Mouse (Mus musculus): ENCODE data around the gene Elf1.
"Not testable (repeated sequence)": the region's sequence is repeated elsewhere in the genome, so short reads cannot be mapped to it uniquely, and the experiment has no call there.

The Elf1 gene

GRCm38 (mm10) chr14:79480624-79481338 lies at the start of gene Elf1:
Gene Elf1, plus strand, starts transcription at chr14:79481194.
- DNase-seq (ENCODE audit: low read depth, low spot score): peak; percentile 94

- no peak for DNase-seq (ENCODE audit: low read depth, low spot score)
Observed at GRCm38 (mm10) chr14:79434068-79434467, 46.9 kb upstream of the Elf1 start.

- DNase-seq (ENCODE audit: low read depth, low spot score): no peak
Observed at GRCm38 (mm10) chr14:79440655-79441054, 40.3 kb upstream of the Elf1 start.

GRCm38 (mm10) chr14:79441441-79441840 lies 39.6 kb upstream of the Elf1 start:
- DNase-seq (ENCODE audit: low read depth, low spot score): no peak

DNA sequence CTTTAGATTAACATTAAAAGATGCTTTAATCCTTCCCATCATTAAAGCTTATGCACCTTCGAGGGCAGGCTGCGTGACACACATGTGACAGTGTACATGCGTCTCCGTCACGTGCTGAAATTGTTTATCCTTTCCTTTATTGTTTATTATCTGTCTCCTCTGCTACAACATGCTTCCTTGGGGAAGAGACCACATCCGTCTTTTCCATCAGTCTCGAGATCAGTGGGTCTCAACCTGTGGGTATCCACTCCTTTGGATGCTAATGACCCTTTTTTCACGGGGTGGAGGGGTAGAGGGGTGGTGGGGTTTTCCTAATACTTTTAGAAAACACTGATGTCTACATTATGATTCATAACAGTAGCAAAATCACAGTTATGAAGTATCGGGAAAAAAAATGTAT lies 36.4 kb upstream of the Elf1 start:
- no peak for DNase-seq (ENCODE audit: low read depth, low spot score)

DNA sequence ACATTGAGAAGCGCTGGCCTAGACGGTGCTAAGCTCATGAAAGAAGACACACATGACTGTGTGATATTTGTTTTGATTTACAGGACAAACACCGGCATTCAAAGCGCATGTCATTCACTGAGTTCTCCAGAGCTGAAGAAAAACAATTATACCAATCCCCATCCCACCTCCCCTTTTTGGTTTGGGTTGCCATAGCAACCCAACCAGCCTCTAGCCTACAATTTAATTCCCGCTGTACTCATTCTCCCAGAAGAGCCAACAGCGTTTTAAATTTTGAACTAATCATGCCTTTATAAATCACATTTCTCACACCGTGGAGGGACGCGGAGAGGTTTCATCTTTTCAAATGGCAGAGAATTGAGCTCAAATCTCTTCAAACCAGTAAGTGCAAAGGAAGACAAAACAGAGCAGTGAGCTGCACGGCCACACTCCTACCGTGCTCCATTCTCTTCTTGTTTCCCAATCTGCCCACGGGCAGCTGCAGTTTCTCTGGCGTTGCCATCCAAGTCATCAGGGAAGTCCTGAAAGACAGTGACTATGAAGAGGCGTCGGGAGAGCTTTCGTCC lies 35.9 kb upstream of the Elf1 start:
- peak; percentile 63 for DNase-seq (ENCODE audit: low read depth, low spot score)

GRCm38 (mm10) chr14:79451681-79452590 lies 29.1 kb upstream of the Elf1 start, which contains the start of gene Kbtbd6:
Gene Kbtbd6, plus strand, starts transcription at chr14:79451835.
- DNase-seq (ENCODE audit: low read depth, low spot score): peak; percentile 95

GRCm38 (mm10) chr14:79452591-79452934 lies 28.4 kb upstream of the Elf1 start:
- not testable (repeated sequence) for DNase-seq (ENCODE audit: low read depth, low spot score)

DNA sequence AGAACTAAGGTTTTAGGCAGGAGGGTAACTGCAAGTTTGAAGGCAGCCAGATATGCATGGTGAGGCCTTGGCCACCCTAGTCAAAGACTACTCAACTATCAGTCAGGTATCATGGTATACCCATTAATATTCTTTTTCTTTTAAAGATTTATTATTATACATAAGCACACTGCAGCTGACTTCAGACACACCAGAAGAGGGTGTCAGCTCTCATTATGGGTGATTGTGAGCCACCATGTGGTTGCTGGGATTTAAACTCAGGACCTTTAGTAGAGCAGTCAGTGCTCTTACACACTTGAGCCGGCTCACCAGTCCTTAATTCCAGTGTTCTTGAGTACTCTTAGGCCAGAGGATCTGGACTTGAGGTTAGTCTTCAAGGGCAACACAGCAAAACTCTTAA lies 20.6 kb upstream of the Elf1 start:
- no peak for DNase-seq (ENCODE audit: low read depth, low spot score)

GRCm38 (mm10) chr14:79460988-79461387 lies 20.0 kb upstream of the Elf1 start:
- DNase-seq (ENCODE audit: low read depth, low spot score): no peak

DNA sequence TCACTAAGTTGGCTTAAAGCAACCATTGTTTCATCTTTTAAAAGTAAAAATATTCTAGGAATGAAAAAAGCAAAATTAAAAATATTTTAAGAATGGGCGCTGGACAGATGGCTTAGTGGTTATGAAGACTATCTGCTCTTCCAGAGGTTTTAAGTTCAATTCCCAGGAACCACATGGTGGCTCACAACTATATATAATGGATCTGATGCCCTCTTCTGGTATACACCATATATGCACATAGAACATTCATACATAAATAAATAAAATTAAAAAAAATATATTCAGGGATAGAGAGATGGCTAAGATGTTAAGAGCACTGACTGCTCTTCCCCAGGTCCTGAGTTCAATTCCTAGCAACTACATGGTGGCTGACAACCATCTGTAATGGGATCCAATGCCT lies 15.4 kb upstream of the Elf1 start:
- DNase-seq (ENCODE audit: low read depth, low spot score): no peak

- DNase-seq (ENCODE audit: low read depth, low spot score): peak; percentile 83
Observed at GRCm38 (mm10) chr14:79467621-79468020, 13.4 kb upstream of the Elf1 start.

- DNase-seq (ENCODE audit: low read depth, low spot score): no peak
Observed at GRCm38 (mm10) chr14:79473384-79473783, 7.6 kb upstream of the Elf1 start.

- peak; percentile 98 for DNase-seq (ENCODE audit: low read depth, low spot score)
Observed at GRCm38 (mm10) chr14:79481339-79482151, 551 bp downstream of the Elf1 start, which contains the start of gene Wbp4. Gene Wbp4, minus strand, starts transcription at chr14:79481520.

- peak; percentile 79 for DNase-seq (ENCODE audit: low read depth, low spot score)
Observed at GRCm38 (mm10) chr14:79482251-79482661, 1.3 kb downstream of the Elf1 start.

DNA sequence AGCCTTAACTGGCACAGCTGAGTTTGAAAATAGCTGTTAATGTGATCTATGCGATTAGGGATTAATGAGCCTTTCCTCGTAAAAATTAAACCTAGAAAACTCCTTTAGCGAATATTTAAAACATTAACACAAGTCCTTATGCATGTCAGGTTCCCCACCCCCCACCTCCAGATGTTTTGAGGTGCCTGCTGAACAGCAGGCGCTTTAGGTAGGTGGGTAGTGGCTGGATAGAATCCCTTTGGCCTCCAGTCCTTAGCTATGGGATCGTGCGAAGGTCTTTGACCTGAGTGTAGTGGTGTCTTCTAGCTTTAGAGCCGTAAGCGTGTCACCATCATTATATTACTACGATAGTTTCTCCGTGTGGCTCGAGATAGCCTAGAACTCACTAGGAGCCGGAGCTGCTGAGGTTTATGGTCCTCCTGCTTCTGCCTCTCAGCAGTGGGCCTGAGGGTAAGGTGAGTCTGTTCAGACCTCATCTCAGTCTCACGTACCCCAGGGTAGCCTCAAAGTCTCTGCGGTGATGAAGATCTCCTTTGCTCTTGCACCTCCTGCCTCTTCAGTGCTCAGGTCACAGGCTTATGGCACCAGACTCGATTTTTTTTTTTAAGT lies 1.9 kb downstream of the Elf1 start:
- no peak for DNase-seq (ENCODE audit: low read depth, low spot score)

GRCm38 (mm10) chr14:79483611-79484120 lies 2.7 kb downstream of the Elf1 start:
- DNase-seq (ENCODE audit: low read depth, low spot score): no peak

GRCm38 (mm10) chr14:79486617-79486992 lies 5.6 kb downstream of the Elf1 start:
- DNase-seq (ENCODE audit: low read depth, low spot score): peak; percentile 21

- peak; percentile 91 for DNase-seq (ENCODE audit: low read depth, low spot score)
Observed at GRCm38 (mm10) chr14:79486993-79487731, 6.2 kb downstream of the Elf1 start.

DNA sequence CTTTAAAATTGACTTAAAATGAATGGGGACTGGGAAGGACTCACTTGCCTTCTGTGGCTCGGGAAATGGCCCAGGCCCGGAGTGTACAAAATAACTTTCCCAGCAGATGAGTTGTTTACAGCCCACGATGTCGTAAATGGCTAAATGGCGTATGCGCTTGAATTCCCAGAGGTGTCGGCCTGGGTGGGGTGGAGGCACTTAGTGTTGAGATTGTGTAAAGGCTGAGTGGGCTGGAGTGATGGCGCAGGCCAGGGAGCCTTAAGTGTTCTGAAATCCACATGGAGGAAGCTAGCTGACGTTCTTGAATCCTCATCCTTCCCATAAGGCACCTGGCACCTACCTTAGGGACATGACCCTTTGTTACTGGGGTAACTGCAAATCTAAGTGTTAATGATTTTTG lies 7.5 kb downstream of the Elf1 start:
- no peak for DNase-seq (ENCODE audit: low read depth, low spot score)

All from brain, adult 2 months (tissue).